Mouse (Mus musculus): ENCODE measurements around the gene Gm36864. TPM values are rescaled to one million over a fixed set of nuclear protein-coding genes. Genes with fewer than 3 reads are reported as not detected.
"Not testable (repeated sequence)": the region's sequence is repeated elsewhere in the genome, so short reads cannot be mapped to it uniquely, and the experiment has no call there.

The Gm36864 gene
- total RNA-seq (2014; rRNA removed): not detected in 2 replicates
- polyA plus RNA-seq (2015; fragmentation: Nextera tagmentation; extraction: Ambion mirVana): not detected in 2 replicates

GRCm38 (mm10) chr7:44235909-44236308, at the start of gene Gm36864:
Gm36864 (plus strand) TSS chr7:44236177.
- no peaks in the 10 kb centered on the region for H3K36me3 ChIP-seq (ENCODE audit: insufficient read depth, low read length)
- H3K9ac ChIP-seq (replicated peaks; ENCODE audit: low read length, poor library complexity, severe bottlenecking): no peak within 1 kb of the TSS
- no peak within 1 kb of the TSS for H3K4me3 ChIP-seq (ENCODE audit: low read depth, low read length)
- no peaks in the 10 kb centered on the region for H3K27me3 ChIP-seq (ENCODE audit: insufficient read depth, low read length)
- no peak within 1 kb of the TSS for H3K4me2 ChIP-seq (ENCODE audit: low read depth, low read length, poor library complexity, severe bottlenecking)
- no peaks in the 10 kb centered on the region for H3K9me3 ChIP-seq (ENCODE audit: low read length)
- H3K4me1 ChIP-seq (ENCODE audit: insufficient read depth, low read length): no peaks in the 10 kb centered on the region
- no peak for TF ChIP-seq CTCF (IDR thresholded peaks at IDR 0.05)
- ATAC-seq (ENCODE audit: low FRiP score): no peak
- H3K27ac ChIP-seq (ENCODE audit: low read depth, low read length): no peak within 1 kb of the TSS
- WGBS: 66% methylated on average over 3 of the region's 3 CpGs
- DNase-seq (ENCODE audit: low spot score): no peak

GRCm38 (mm10) chr7:44186516-44186915, 49.5 kb upstream of the Gm36864 start:
- not testable (repeated sequence) for H3K4me3 ChIP-seq (ENCODE audit: low read depth, low read length); H3K36me3 ChIP-seq (ENCODE audit: insufficient read depth, low read length); ATAC-seq (ENCODE audit: low FRiP score); H3K9me3 ChIP-seq (ENCODE audit: low read length); H3K4me1 ChIP-seq (ENCODE audit: insufficient read depth, low read length); H3K4me2 ChIP-seq (ENCODE audit: low read depth, low read length, poor library complexity, severe bottlenecking); H3K27me3 ChIP-seq (ENCODE audit: insufficient read depth, low read length); H3K27ac ChIP-seq (ENCODE audit: low read depth, low read length); DNase-seq (ENCODE audit: low spot score); H3K9ac ChIP-seq (replicated peaks; ENCODE audit: low read length, poor library complexity, severe bottlenecking)
- 77% methylated on average over 8 of the region's 8 CpGs for WGBS

GRCm38 (mm10) chr7:44187936-44188335, 48.0 kb upstream of the Gm36864 start, which contains the start of gene Klk1b24:
Klk1b24 (plus strand) TSS chr7:44188236.
- H3K4me2 ChIP-seq (ENCODE audit: low read depth, low read length, poor library complexity, severe bottlenecking); H3K4me1 ChIP-seq (ENCODE audit: insufficient read depth, low read length); DNase-seq (ENCODE audit: low spot score); H3K9me3 ChIP-seq (ENCODE audit: low read length); ATAC-seq (ENCODE audit: low FRiP score); H3K36me3 ChIP-seq (ENCODE audit: insufficient read depth, low read length); H3K27me3 ChIP-seq (ENCODE audit: insufficient read depth, low read length); H3K9ac ChIP-seq (replicated peaks; ENCODE audit: low read length, poor library complexity, severe bottlenecking); H3K4me3 ChIP-seq (ENCODE audit: low read depth, low read length); H3K27ac ChIP-seq (ENCODE audit: low read depth, low read length): not testable (repeated sequence)

- H3K9ac ChIP-seq (replicated peaks; ENCODE audit: low read length, poor library complexity, severe bottlenecking); H3K36me3 ChIP-seq (ENCODE audit: insufficient read depth, low read length); DNase-seq (ENCODE audit: low spot score); H3K4me3 ChIP-seq (ENCODE audit: low read depth, low read length); H3K27me3 ChIP-seq (ENCODE audit: insufficient read depth, low read length); H3K4me1 ChIP-seq (ENCODE audit: insufficient read depth, low read length); ATAC-seq (ENCODE audit: low FRiP score); H3K9me3 ChIP-seq (ENCODE audit: low read length); H3K4me2 ChIP-seq (ENCODE audit: low read depth, low read length, poor library complexity, severe bottlenecking); H3K27ac ChIP-seq (ENCODE audit: low read depth, low read length): not testable (repeated sequence)
- 93% methylated on average over 1 of the region's 1 CpGs for WGBS
Observed at GRCm38 (mm10) chr7:44193466-44193865, 42.5 kb upstream of the Gm36864 start.

GRCm38 (mm10) chr7:44197891-44198290, 38.1 kb upstream of the Gm36864 start, which contains the start of gene Klk1b3:
Klk1b3 (plus strand) TSS chr7:44198191.
- H3K36me3 ChIP-seq (ENCODE audit: insufficient read depth, low read length): no peaks in the 10 kb centered on the region
- H3K9ac ChIP-seq (replicated peaks; ENCODE audit: low read length, poor library complexity, severe bottlenecking): no peak within 1 kb of the TSS
- H3K27me3 ChIP-seq (ENCODE audit: insufficient read depth, low read length): no peaks in the 10 kb centered on the region
- no peak within 1 kb of the TSS for H3K4me2 ChIP-seq (ENCODE audit: low read depth, low read length, poor library complexity, severe bottlenecking)
- H3K27ac ChIP-seq (ENCODE audit: low read depth, low read length): no peak within 1 kb of the TSS
- no peak for ATAC-seq (ENCODE audit: low FRiP score)
- no peak for DNase-seq (ENCODE audit: low spot score)
- no peaks in the 10 kb centered on the region for H3K9me3 ChIP-seq (ENCODE audit: low read length)
- no peak within 1 kb of the TSS for H3K4me3 ChIP-seq (ENCODE audit: low read depth, low read length)
- H3K4me1 ChIP-seq (ENCODE audit: insufficient read depth, low read length): no peaks in the 10 kb centered on the region
- no peak for TF ChIP-seq CTCF (IDR thresholded peaks at IDR 0.05)
- WGBS: 59% methylated on average over 3 of the region's 3 CpGs

- DNase-seq (ENCODE audit: low spot score); H3K36me3 ChIP-seq (ENCODE audit: insufficient read depth, low read length); H3K27ac ChIP-seq (ENCODE audit: low read depth, low read length); H3K9me3 ChIP-seq (ENCODE audit: low read length); H3K9ac ChIP-seq (replicated peaks; ENCODE audit: low read length, poor library complexity, severe bottlenecking); H3K4me1 ChIP-seq (ENCODE audit: insufficient read depth, low read length); ATAC-seq (ENCODE audit: low FRiP score); H3K27me3 ChIP-seq (ENCODE audit: insufficient read depth, low read length); H3K4me2 ChIP-seq (ENCODE audit: low read depth, low read length, poor library complexity, severe bottlenecking); H3K4me3 ChIP-seq (ENCODE audit: low read depth, low read length): not testable (repeated sequence)
- 53% methylated on average over 3 of the region's 3 CpGs for WGBS
Observed at GRCm38 (mm10) chr7:44207135-44207534, 28.8 kb upstream of the Gm36864 start, which contains the start of gene Klk1b4. Klk1b4 (plus strand) TSS chr7:44207435.

Measured in midbrain, postnatal 0 days (tissue).